Mouse (Mus musculus) olfactory bulb, adult 2 months (tissue): ENCODE results near the gene Igfbp7.

Source experiments
- CTCF ChIP-seq: fragments of 200-500 bp; IDR thresholded peaks from 2 replicates; pipeline ENCODE4 v1.5.1; 2012; ENCODE audit warnings: low read depth, mild to moderate bottlenecking, low read length, moderate library complexity; ENCODE audit not compliant: insufficient read depth
- POLR2A ChIP-seq: fragments of 200-500 bp; IDR thresholded peaks from 2 replicates; pipeline ENCODE4 v1.6.1; 2012; ENCODE audit warnings: mild to moderate bottlenecking, low read depth, low read length, moderate library complexity; ENCODE audit not compliant: insufficient read depth

GRCm38 (mm10) chr5:77416058-77416457, 8.2 kb upstream of the Igfbp7 start:
- TF ChIP-seq CTCF (no peak), POLR2A (no peak)
